In genomic region chr5:98202996-98203395, GRCm38 (mm10) we compare ENCODE assay signal across 20 mouse cellular contexts. TPM values are rescaled to one million over a fixed set of nuclear protein-coding genes. Genes with fewer than 3 reads are reported as not detected.
"Had no signal": no experiment of that assay in that cellular context is flagged by ENCODE, and none has a peak within 500 bp of the region (broad histone marks: within the 10 kb centered on the region; RNA-seq: fewer than 3 reads in every experiment).

No protein-coding gene starts in this region.

- H3K27ac ChIP-seq: kidney, postnatal 0 days; limb, embryonic 12.5 days; liver, embryonic 13.5 days; macrophage; midbrain, embryonic 12.5 days; neural tube, embryonic 13.5 days had no signal

- H3K4me1 ChIP-seq: limb, embryonic 12.5 days; liver, embryonic 13.5 days; megakaryocyte, embryonic 14.5 days; midbrain, embryonic 12.5 days; neural tube, embryonic 13.5 days had no signal

- H3K4me2 ChIP-seq: limb, embryonic 12.5 days; liver, embryonic 13.5 days; midbrain, embryonic 12.5 days; neural tube, embryonic 13.5 days had no signal

- H3K36me3 ChIP-seq: limb, embryonic 12.5 days; liver, embryonic 13.5 days; midbrain, embryonic 12.5 days; neural tube, embryonic 13.5 days had no signal

- H3K9me3 ChIP-seq: limb, embryonic 12.5 days; liver, embryonic 13.5 days; megakaryocyte, embryonic 14.5 days; midbrain, embryonic 12.5 days; neural tube, embryonic 13.5 days had no signal

- H3K4me3 ChIP-seq: limb, embryonic 12.5 days; liver, embryonic 13.5 days; megakaryocyte, embryonic 14.5 days; midbrain, embryonic 12.5 days; neural tube, embryonic 13.5 days had no signal

- DNase-seq: layer of hippocampus, adult 9-11 months; layer of hippocampus, postnatal 36 days; liver; liver, embryonic 13.5 days; liver, postnatal 0 days; retina, postnatal 1 day; right cerebral cortex, postnatal 14 days; thymus, postnatal 36 days had no signal

- H3K9ac ChIP-seq: limb, embryonic 12.5 days; liver, embryonic 13.5 days; liver, postnatal 0 days; midbrain, embryonic 12.5 days; neural tube, embryonic 13.5 days had no signal

- H3K27me3 ChIP-seq: limb, embryonic 12.5 days; liver, embryonic 13.5 days; midbrain, embryonic 12.5 days had no signal

- ATAC-seq: inflammation-experienced regulatory T-cells, adult 6 months; intestine, postnatal 0 days; liver, postnatal 0 days; lung, postnatal 0 days; midbrain, embryonic 16.5 days had no signal

RNA-seq across cellular contexts. Expression of gene Prdm8, which starts 36.0 kb away (rescaled TPM):
- polyA plus RNA-seq: inflammation-experienced regulatory T-cells, adult 6 months; liver, embryonic 13.5 days; liver, postnatal 0 days; macrophage; thymus, postnatal 0 days had no signal

RNA-seq across cellular contexts. Expression of gene Fgf5, which starts 51.0 kb away (rescaled TPM):
- polyA plus RNA-seq: inflammation-experienced regulatory T-cells, adult 6 months; kidney, postnatal 0 days; liver, postnatal 0 days; macrophage; spleen, adult 2 months; thymus, postnatal 0 days had no signal
